8 mouse cellular contexts compared by ENCODE assay signal in genomic region chr10:128590193-128590690, GRCm38 (mm10). TPM values are rescaled to one million over a fixed set of nuclear protein-coding genes. Genes with fewer than 3 reads are reported as not detected.
A peak's percentile ranks its signal among the peaks of the same experiment; 100 is the strongest.
DNase-seq lines count a peak whose midpoint lies in the region; ATAC-seq and TF ChIP-seq lines count a peak whose summit lies in the region.

No protein-coding gene starts in this region.

- no peaks in the 10 kb centered on the region for H3K79me2 ChIP-seq in heart, adult 2 months (replicated peaks; ENCODE audit: control insufficient read depth, insufficient read depth, low read length)

- H3K4me3 ChIP-seq in heart, adult 2 months: peak overlapping the region; percentile 71
- peak overlapping the region; percentile 93 for H3K4me3 ChIP-seq in kidney, adult 2 months (ENCODE audit: insufficient read depth, low read depth, low read length)
- peak overlapping the region; percentile 79 for H3K4me3 ChIP-seq in liver, postnatal 0 days (ENCODE audit: low read depth, low read length)
- H3K4me3 ChIP-seq in neural tube, embryonic 12.5 days: peak overlapping the region; percentile 56

- peak overlapping the region; percentile 70 for H3K9ac ChIP-seq in heart, adult 2 months (ENCODE audit: low read depth, low read length)
- H3K9ac ChIP-seq in liver, postnatal 0 days (replicated peaks): peak overlapping the region; percentile 67
- peak overlapping the region; percentile 51 for H3K9ac ChIP-seq in neural tube, embryonic 12.5 days

- H3K27ac ChIP-seq in heart, adult 2 months: no peak overlapping the region
- peak overlapping the region; percentile 97 for H3K27ac ChIP-seq in kidney, adult 2 months (ENCODE audit: insufficient read depth, low read depth, low read length)
- peak overlapping the region; percentile 93 for H3K27ac ChIP-seq in liver, postnatal 0 days (ENCODE audit: low read depth)
- no peak overlapping the region for H3K27ac ChIP-seq in neural tube, embryonic 12.5 days

- WGBS in heart, adult 2 months: under 1% methylated on average over 43 of the region's 43 CpGs
- WGBS in kidney, adult 2 months: under 1% methylated on average over 43 of the region's 43 CpGs
- whole genome bisulfite sequencing in liver, postnatal 0 days (ENCODE audit: insufficient replicate concordance): under 1% methylated on average over 35 of the region's 43 CpGs
- under 1% methylated on average over 43 of the region's 43 CpGs for WGBS in neural tube, embryonic 12.5 days

- peak; percentile 65 for DNase-seq in A20 (ENCODE audit: low read depth, low spot score)
- DNase-seq in WW6 (ENCODE audit: low read depth, low spot score): peak; percentile 60
- DNase-seq in embryo, embryonic 11 days: peak; percentile 89
- peak; percentile 63 to 72 for DNase-seq in heart, adult 2 months
- peak; percentile 78 for DNase-seq in kidney, adult 2 months
- DNase-seq in liver, postnatal 0 days: peak; percentile 71
- DNase-seq in thymus, postnatal 0 days (ENCODE audit: low spot score): peak; percentile 57

- H3K9me3 ChIP-seq in liver, postnatal 0 days (ENCODE audit: low read length): no peaks in the 10 kb centered on the region
- H3K9me3 ChIP-seq in neural tube, embryonic 12.5 days: no peaks in the 10 kb centered on the region

- TF ChIP-seq EP300 in heart, adult 2 months (IDR thresholded peaks at IDR 0.05; ENCODE audit: insufficient read depth, low read depth, low read length): no peak
- TF ChIP-seq EP300 in liver, postnatal 0 days (IDR thresholded peaks at IDR 0.05; ENCODE audit: low read depth): no peak

- peak; percentile 33 for ATAC-seq in liver, postnatal 0 days
- ATAC-seq in neural tube, embryonic 12.5 days (ENCODE audit: low FRiP score, low read depth): peak; percentile 64

- no peak for TF ChIP-seq POLR2A in heart, adult 2 months (IDR thresholded peaks at IDR 0.05; ENCODE audit: insufficient read depth, low read depth, low read length)
- TF ChIP-seq POLR2A in kidney, adult 2 months (IDR thresholded peaks at IDR 0.05; ENCODE audit: low read depth, low read length): no peak

- no peaks in the 10 kb centered on the region for H3K27me3 ChIP-seq in heart, adult 2 months (ENCODE audit: control insufficient read depth, insufficient read depth, low read length)
- no peaks in the 10 kb centered on the region for H3K27me3 ChIP-seq in kidney, adult 2 months (replicated peaks; ENCODE audit: control insufficient read depth, insufficient read depth, low read length)
- peaks cover 40% of the 10 kb centered on the region for H3K27me3 ChIP-seq in liver, postnatal 0 days (ENCODE audit: insufficient read depth, low read length)
- H3K27me3 ChIP-seq in neural tube, embryonic 12.5 days (replicated peaks): peaks cover 44% of the 10 kb centered on the region

- H3K36me3 ChIP-seq in heart, adult 2 months (ENCODE audit: control insufficient read depth, insufficient read depth, low read length): no peaks in the 10 kb centered on the region
- H3K36me3 ChIP-seq in kidney, adult 2 months (ENCODE audit: control insufficient read depth, insufficient read depth, low read length): no peaks in the 10 kb centered on the region
- no peaks in the 10 kb centered on the region for H3K36me3 ChIP-seq in liver, postnatal 0 days (replicated peaks; ENCODE audit: insufficient read depth, low read length)
- H3K36me3 ChIP-seq in neural tube, embryonic 12.5 days: no peaks in the 10 kb centered on the region

- no peaks in the 10 kb centered on the region for H3K4me1 ChIP-seq in heart, adult 2 months (ENCODE audit: control insufficient read depth, insufficient read depth, low read length)
- H3K4me1 ChIP-seq in kidney, adult 2 months (ENCODE audit: control insufficient read depth, insufficient read depth, low read length): peaks cover 6% of the 10 kb centered on the region; the same call in 1 of the 2 replicates
- H3K4me1 ChIP-seq in liver, postnatal 0 days (ENCODE audit: insufficient read depth): peaks cover 4% of the 10 kb centered on the region; the same call in 1 of the 2 replicates
- peaks cover 8% of the 10 kb centered on the region; the same call in 1 of the 2 replicates for H3K4me1 ChIP-seq in neural tube, embryonic 12.5 days

- peak; percentile 93 for TF ChIP-seq CTCF in heart, adult 2 months (IDR thresholded peaks at IDR 0.05)
- TF ChIP-seq CTCF in kidney, adult 2 months (conservative IDR thresholded peaks at IDR 0.05; ENCODE audit: insufficient read depth, insufficient read length, low read depth, low read length): peak; percentile 72
- TF ChIP-seq CTCF in liver, postnatal 0 days (IDR thresholded peaks at IDR 0.05; ENCODE audit: low read depth): peak; percentile 77

- H3K4me2 ChIP-seq in liver, postnatal 0 days (ENCODE audit: low read depth, low read length): peak overlapping the region; percentile 96
- peak overlapping the region; percentile 84 for H3K4me2 ChIP-seq in neural tube, embryonic 12.5 days (replicated peaks)

- intact Hi-C loops in heart, adult 2 months (cut with DNase I): loop anchor here (2.0 kb wide), 1 partner anchor 23 kb away; no protein-coding TSS in a partner anchor

RNA-seq across cellular contexts. Expression of gene Erbb3, which starts 0.8 kb away (rescaled TPM):
- 1 to 10 TPM; 6.3 to 8.2 TPM for total RNA-seq in heart, adult 2 months (2021)
- polyA plus RNA-seq in heart, adult 2 months (2012; rRNA removed): 5.5 and 7.7 TPM in 2 replicates
- polyA plus RNA-seq in kidney, adult 2 months (2012; rRNA removed): 26.9 and 30.2 TPM in 2 replicates
- 7.3 and 7.8 TPM in 2 replicates for polyA plus RNA-seq in liver, postnatal 0 days (2015; fragmentation: Nextera tagmentation; extraction: Ambion mirVana)
- 14.6 and 16.0 TPM in 2 replicates for polyA plus RNA-seq in neural tube, embryonic 12.5 days (2016; fragmentation: Nextera tagmentation; extraction: Ambion mirVana)
- polyA plus RNA-seq in thymus, postnatal 0 days (2015; fragmentation: Nextera tagmentation; extraction: Ambion mirVana): 0.85 and 0.87 TPM in 2 replicates

RNA-seq across cellular contexts. Expression of gene Pa2g4, which starts 24.5 kb away (rescaled TPM):
- total RNA-seq in heart, adult 2 months (2021): 10 to 100 TPM; 39.4 to 44.2 TPM
- polyA plus RNA-seq in heart, adult 2 months (2012; rRNA removed): 19.5 and 35.6 TPM in 2 replicates
- polyA plus RNA-seq in kidney, adult 2 months (2012; rRNA removed): 18.5 and 25.1 TPM in 2 replicates
- 81.9 and 85.1 TPM in 2 replicates for polyA plus RNA-seq in liver, postnatal 0 days (2015; fragmentation: Nextera tagmentation; extraction: Ambion mirVana)
- polyA plus RNA-seq in neural tube, embryonic 12.5 days (2016; fragmentation: Nextera tagmentation; extraction: Ambion mirVana): 155 and 156 TPM in 2 replicates
- 238 and 264 TPM in 2 replicates for polyA plus RNA-seq in thymus, postnatal 0 days (2015; fragmentation: Nextera tagmentation; extraction: Ambion mirVana)

RNA-seq across cellular contexts. Expression of gene Rps26, which starts 36.3 kb away (rescaled TPM):
- total RNA-seq in heart, adult 2 months (2021): 100 to 1,000 TPM; 229 to 279 TPM
- 315 and 337 TPM in 2 replicates for polyA plus RNA-seq in heart, adult 2 months (2012; rRNA removed)
- 520 and 798 TPM in 2 replicates for polyA plus RNA-seq in kidney, adult 2 months (2012; rRNA removed)
- polyA plus RNA-seq in liver, postnatal 0 days (2015; fragmentation: Nextera tagmentation; extraction: Ambion mirVana): 469 and 517 TPM in 2 replicates
- 471 and 498 TPM in 2 replicates for polyA plus RNA-seq in neural tube, embryonic 12.5 days (2016; fragmentation: Nextera tagmentation; extraction: Ambion mirVana)
- 1,143 and 1,215 TPM in 2 replicates for polyA plus RNA-seq in thymus, postnatal 0 days (2015; fragmentation: Nextera tagmentation; extraction: Ambion mirVana)

RNA-seq across cellular contexts. Expression of gene Rpl41, which starts 41.1 kb away (rescaled TPM):
- total RNA-seq in heart, adult 2 months (2021): 1,000 to 10,000 TPM; 1,453 to 1,598 TPM
- polyA plus RNA-seq in heart, adult 2 months (2012; rRNA removed): 853 and 867 TPM in 2 replicates
- polyA plus RNA-seq in kidney, adult 2 months (2012; rRNA removed): 1,799 and 2,275 TPM in 2 replicates
- 2,058 and 2,065 TPM in 2 replicates for polyA plus RNA-seq in liver, postnatal 0 days (2015; fragmentation: Nextera tagmentation; extraction: Ambion mirVana)
- polyA plus RNA-seq in neural tube, embryonic 12.5 days (2016; fragmentation: Nextera tagmentation; extraction: Ambion mirVana): 2,521 and 2,605 TPM in 2 replicates
- polyA plus RNA-seq in thymus, postnatal 0 days (2015; fragmentation: Nextera tagmentation; extraction: Ambion mirVana): 4,302 and 4,551 TPM in 2 replicates

RNA-seq across cellular contexts. Expression of gene Zc3h10, which starts 42.7 kb away (rescaled TPM):
- total RNA-seq in heart, adult 2 months (2021): 1 to 10 TPM; 7.5 to 7.6 TPM
- 6.6 and 6.8 TPM in 2 replicates for polyA plus RNA-seq in heart, adult 2 months (2012; rRNA removed)
- polyA plus RNA-seq in kidney, adult 2 months (2012; rRNA removed): 10.0 and 11.3 TPM in 2 replicates
- 5.0 and 5.4 TPM in 2 replicates for polyA plus RNA-seq in liver, postnatal 0 days (2015; fragmentation: Nextera tagmentation; extraction: Ambion mirVana)
- polyA plus RNA-seq in neural tube, embryonic 12.5 days (2016; fragmentation: Nextera tagmentation; extraction: Ambion mirVana): 18.9 and 20.3 TPM in 2 replicates
- polyA plus RNA-seq in thymus, postnatal 0 days (2015; fragmentation: Nextera tagmentation; extraction: Ambion mirVana): 17.8 and 18.8 TPM in 2 replicates

Comparison
In these comparisons a context has a peak if more than half of its experiments do, and no peak if none do; other contexts are left out.
1. H3K27ac ChIP-seq: peak in kidney, adult 2 months (single experiment) and liver, postnatal 0 days (single experiment); none in heart, adult 2 months (single experiment) and neural tube, embryonic 12.5 days (single experiment).
2. Peak in every context shown above with its lines, with median percentiles within 50 percentile points of each other: DNase-seq, H3K4me3 ChIP-seq, H3K9ac ChIP-seq and CTCF ChIP-seq.